Mouse (Mus musculus) thymus, adult 2 months (tissue): ENCODE measurements around the gene Zmym1.

Experiments
- CTCF ChIP-seq: fragments of 200-500 bp; IDR thresholded peaks from 2 replicates; pipeline ENCODE4 v1.5.1; 2012; ENCODE audit warnings: mild to moderate bottlenecking, control low read depth, low read length, moderate library complexity, borderline replicate concordance; ENCODE audit not compliant: control insufficient read depth, poor library complexity, insufficient read depth; ENCODE audit errors: extremely low read depth
- POLR2A ChIP-seq: fragments of 200-500 bp; IDR thresholded peaks from 2 replicates; pipeline ENCODE4 v1.6.1; 2012; ENCODE audit warnings: mild to moderate bottlenecking, low read length, control low read depth, moderate library complexity; ENCODE audit not compliant: control insufficient read depth, poor library complexity, insufficient read depth; ENCODE audit errors: extremely low read depth

DNA sequence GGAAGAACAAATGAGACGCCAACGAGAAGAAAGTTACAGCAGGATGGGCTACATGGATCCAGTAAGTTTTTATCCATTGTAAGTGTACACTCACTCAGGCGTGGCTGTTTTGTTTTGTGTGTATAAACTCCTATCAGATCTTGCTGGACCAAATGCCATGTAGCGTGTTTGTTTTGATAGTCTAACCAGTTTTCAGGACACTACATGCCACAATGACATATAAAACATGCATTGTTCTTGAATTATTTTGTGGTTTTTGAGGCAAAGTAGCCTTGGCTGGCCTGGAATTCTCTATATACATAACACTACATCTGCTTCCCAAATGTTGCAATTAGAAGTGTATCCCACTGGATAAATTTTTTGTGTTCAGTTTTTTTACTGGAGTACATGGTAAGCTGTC, 34.1 kb downstream of the Zmym1 start:
- TF ChIP-seq POLR2A (no peak), CTCF (no peak)
